Mouse (Mus musculus) embryonic fibroblast, embryonic 13.5 days (primary cell): Measurements from ENCODE around the gene Dppa4. TPM values are rescaled to one million over a fixed set of nuclear protein-coding genes. Genes with fewer than 3 reads are reported as not detected.

Experiments
- H3K27ac ChIP-seq: 2 replicates; pipeline ENCODE4 v1.5.1; 2012; ENCODE audit warnings: low read length, control low read depth, inconsistent platforms; ENCODE audit not compliant: insufficient read depth
- H3K4me1 ChIP-seq: 2 replicates; pipeline ENCODE4 v1.6.1; 2011; ENCODE audit warnings: low read length; ENCODE audit not compliant: control insufficient read depth, insufficient read depth
- H3K4me3 ChIP-seq: 2 replicates; pipeline ENCODE4 v1.5.1; 2011; ENCODE audit warnings: mild to moderate bottlenecking, control low read depth, low read length; ENCODE audit not compliant: insufficient read depth
- CTCF ChIP-seq: IDR thresholded peaks from 2 replicates; pipeline ENCODE4 v1.5.1; 2011; ENCODE audit warnings: mild to moderate bottlenecking, control low read depth, low read length, moderate library complexity, borderline replicate concordance; ENCODE audit not compliant: insufficient read depth
- POLR2A ChIP-seq: IDR thresholded peaks from 2 replicates; pipeline ENCODE4 v1.6.1; 2011; ENCODE audit warnings: low read depth, mild to moderate bottlenecking, control low read depth, low read length, moderate library complexity
- polyA plus RNA-seq: library from polyadenylated mRNA; stranded (reverse); fragments of >200 nt; gene quantifications from 2 replicates; pipeline ENCODE4 v1.2.4, GENCODE M21; 2011; ENCODE audit warnings: low read depth; ENCODE audit not compliant: missing spikeins, insufficient read length

The Dppa4 gene
- not detected in 2 replicates for polyA plus RNA-seq

- no peaks in the 10 kb centered on the region for H3K4me1 ChIP-seq
- H3K27ac ChIP-seq: no peak within 1 kb of the TSS
- TF ChIP-seq CTCF: no peak
- no peak for TF ChIP-seq POLR2A
- H3K4me3 ChIP-seq: no peak within 1 kb of the TSS
Measured at GRCm38 (mm10) chr16:48283517-48283916, at the start of gene Dppa4. TSS of gene Dppa4 (plus strand) at chr16:48283733.

GRCm38 (mm10) chr16:48234999-48235398 is 48.5 kb upstream of the Dppa4 start:
- H3K27ac ChIP-seq: no peak overlapping the region
- TF ChIP-seq POLR2A: no peak
- TF ChIP-seq CTCF: no peak
- H3K4me3 ChIP-seq: no peak overlapping the region
- no peaks in the 10 kb centered on the region for H3K4me1 ChIP-seq

- H3K4me3 ChIP-seq: no peak overlapping the region
- no peaks in the 10 kb centered on the region for H3K4me1 ChIP-seq
- no peak overlapping the region for H3K27ac ChIP-seq
- TF ChIP-seq POLR2A (no peak), CTCF (no peak)
Measured at GRCm38 (mm10) chr16:48237676-48238075, 45.9 kb upstream of the Dppa4 start.

- H3K4me3 ChIP-seq: no peak overlapping the region
- TF ChIP-seq CTCF: no peak
- TF ChIP-seq POLR2A: no peak
- H3K27ac ChIP-seq: no peak overlapping the region
- H3K4me1 ChIP-seq: no peaks in the 10 kb centered on the region
Measured at GRCm38 (mm10) chr16:48247044-48247661, 36.4 kb upstream of the Dppa4 start.

GRCm38 (mm10) chr16:48252824-48253223 is 30.7 kb upstream of the Dppa4 start:
- no peak overlapping the region for H3K27ac ChIP-seq
- no peaks in the 10 kb centered on the region for H3K4me1 ChIP-seq
- H3K4me3 ChIP-seq: no peak overlapping the region
- TF ChIP-seq CTCF (no peak), POLR2A (no peak)

- H3K4me3 ChIP-seq: no peak overlapping the region
- H3K27ac ChIP-seq: no peak overlapping the region
- no peaks in the 10 kb centered on the region for H3K4me1 ChIP-seq
- TF ChIP-seq POLR2A: no peak
Measured at GRCm38 (mm10) chr16:48254584-48254983, 28.9 kb upstream of the Dppa4 start.

GRCm38 (mm10) chr16:48259519-48259918 is 24.0 kb upstream of the Dppa4 start:
- Histone ChIP-seq H3K27ac (no peak overlapping the region), H3K4me1 (no peaks in the 10 kb centered on the region), H3K4me3 (no peak overlapping the region)
- TF ChIP-seq CTCF (no peak), POLR2A (no peak)

- no peaks in the 10 kb centered on the region for H3K4me1 ChIP-seq
- TF ChIP-seq POLR2A: no peak
- no peak for TF ChIP-seq CTCF
- no peak overlapping the region for H3K4me3 ChIP-seq
Measured at GRCm38 (mm10) chr16:48262901-48263300, 20.6 kb upstream of the Dppa4 start.

GRCm38 (mm10) chr16:48265856-48266255 is 17.7 kb upstream of the Dppa4 start:
- TF ChIP-seq CTCF (no peak), POLR2A (no peak)

More at GRCm38 (mm10) chr16:48262901-48263300, 20.6 kb upstream of the Dppa4 start:
- H3K27ac ChIP-seq: no peak overlapping the region

GRCm38 (mm10) chr16:48276940-48277339 is 6.6 kb upstream of the Dppa4 start:
- H3K4me3 ChIP-seq: no peak overlapping the region
- H3K27ac ChIP-seq: no peak overlapping the region
- no peak for TF ChIP-seq CTCF
- TF ChIP-seq POLR2A: no peak
- no peaks in the 10 kb centered on the region for H3K4me1 ChIP-seq

More at GRCm38 (mm10) chr16:48265856-48266255, 17.7 kb upstream of the Dppa4 start:
- Histone ChIP-seq H3K4me1 (no peaks in the 10 kb centered on the region), H3K27ac (no peak overlapping the region), H3K4me3 (no peak overlapping the region)

- Histone ChIP-seq H3K27ac (no peak overlapping the region), H3K4me3 (no peak overlapping the region), H3K4me1 (no peaks in the 10 kb centered on the region)
- no peak for TF ChIP-seq POLR2A
- no peak for TF ChIP-seq CTCF
Measured at GRCm38 (mm10) chr16:48280883-48281282, 2.6 kb upstream of the Dppa4 start.
